Mouse (Mus musculus) midbrain, embryonic 11.5 days (tissue): ENCODE measurements around the gene Setd1a. TPM values are rescaled to one million over a fixed set of nuclear protein-coding genes. Genes with fewer than 3 reads are reported as not detected.
A peak's percentile ranks its signal among the peaks of the same experiment; 100 is the strongest.

Source experiments
- ATAC-seq: fragments of 200-750 bp; cut with Nextera tagmentation; 2 replicates; pipeline ENCODE4 v1.8.0; 2017; ENCODE audit warnings: moderate TSS enrichment, moderate library complexity; ENCODE audit not compliant: low FRiP score
- DNase-seq: peaks from one replicate; pipeline ENCODE4 v3.0.0; 2015; ENCODE audit warnings: low spot score; ENCODE audit errors: missing footprints
- H3K27ac ChIP-seq: fragments of 300-500 bp; sonication (generic); 2 replicates; pipeline ENCODE4 v1.5.1; 2014; ENCODE audit warnings: low read depth, low read length
- H3K27me3 ChIP-seq: fragments of 300-500 bp; sonication (generic); 2 replicates; pipeline ENCODE4 v1.6.1; 2014; ENCODE audit warnings: mild to moderate bottlenecking, low read length, moderate library complexity, mixed read lengths; ENCODE audit not compliant: control insufficient read depth, insufficient read depth
- H3K36me3 ChIP-seq: fragments of 300-500 bp; sonication (generic); 2 replicates; pipeline ENCODE4 v1.6.1; 2014; ENCODE audit warnings: mild to moderate bottlenecking, low read length, moderate library complexity, mixed read lengths; ENCODE audit not compliant: control insufficient read depth, insufficient read depth
- H3K4me1 ChIP-seq: fragments of 300-500 bp; sonication (generic); 2 replicates; pipeline ENCODE4 v1.6.1; 2014; ENCODE audit warnings: low read length; ENCODE audit not compliant: control insufficient read depth, insufficient read depth
- H3K4me2 ChIP-seq: fragments of 300-500 bp; sonication (generic); 2 replicates; pipeline ENCODE4 v1.6.1; 2014; ENCODE audit warnings: mild to moderate bottlenecking, moderate library complexity
- H3K4me3 ChIP-seq: fragments of 300-500 bp; sonication (generic); 2 replicates; pipeline ENCODE4 v1.5.1; 2014; ENCODE audit warnings: low read depth, low read length
- H3K9ac ChIP-seq: fragments of 300-500 bp; sonication (generic); 2 replicates; pipeline ENCODE4 v1.6.1; 2014; ENCODE audit warnings: low read length
- H3K9me3 ChIP-seq: fragments of 300-500 bp; sonication (generic); 2 replicates; pipeline ENCODE4 v1.6.1; 2016; ENCODE audit warnings: low read length; ENCODE audit not compliant: control insufficient read depth
- WGBS: fragments of 180-500 bp; shearing (Covaris S2); extraction: QIAGEN DNeasy Blood & Tissue Kit; methylation state at CpG from one replicate; pipeline ENCODE4 v1.1.7; 2014; 5-methylcytosine and 5-hydroxymethylcytosine counted together
- polyA plus RNA-seq: library from polyadenylated mRNA; unstranded; fragments of >200 nt; fragmentation: Nextera tagmentation; extraction: Ambion mirVana; gene quantifications from 2 replicates; pipeline ENCODE4 v1.2.1, GENCODE M21; 2014

The Setd1a gene
- polyA plus RNA-seq, 1 experiment from 2014 or later = 22.1 TPM

DNA sequence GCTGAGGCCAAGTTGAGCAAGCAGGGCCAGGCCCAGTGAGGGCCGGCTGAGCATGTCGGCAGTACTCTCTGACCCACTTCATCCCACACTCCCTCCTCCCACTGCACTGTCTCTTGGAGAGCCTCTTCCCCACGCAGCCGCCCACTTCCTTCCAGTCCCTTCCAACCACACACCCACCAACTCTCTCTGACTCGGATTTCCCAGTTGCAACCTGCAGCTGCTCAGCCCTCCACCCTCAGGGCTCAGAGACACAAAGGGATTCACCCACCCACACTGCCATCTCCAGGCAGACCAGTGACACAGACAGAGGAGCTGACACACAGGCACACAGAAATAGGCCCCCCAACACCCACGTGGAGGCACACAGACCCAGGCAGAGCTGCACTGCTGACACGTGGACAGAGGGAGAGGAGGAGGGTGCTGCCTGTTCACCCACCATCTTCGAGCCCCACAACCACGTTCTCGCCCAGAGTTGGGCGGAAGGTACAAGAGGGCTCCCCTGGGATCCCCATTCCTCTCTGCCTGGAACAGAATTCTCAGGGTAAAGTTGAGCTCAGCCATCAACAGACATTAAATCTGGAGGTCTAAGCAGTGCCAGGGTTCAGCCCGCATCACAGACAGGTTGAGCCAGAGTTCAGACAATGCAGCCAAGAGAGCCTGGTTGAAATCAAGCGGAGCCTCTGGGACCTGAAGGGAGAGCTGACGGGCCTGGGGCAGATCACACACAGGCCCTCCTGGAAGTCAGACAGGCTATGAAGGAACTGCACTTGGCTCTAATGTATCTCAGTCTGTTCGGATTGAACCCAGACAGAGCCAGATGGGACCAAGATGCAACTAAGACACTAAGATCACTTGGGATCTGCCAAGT lies 39.7 kb downstream of the Setd1a start:
- H3K9me3 ChIP-seq = no peaks in the 10 kb centered on the region
- no peak overlapping the region for H3K4me3 ChIP-seq
- H3K36me3 ChIP-seq = 0 out of 2 replicates have a peak, but pooled peaks cover 3% of the 10 kb centered on the region
- H3K27me3 ChIP-seq = no peaks in the 10 kb centered on the region
- H3K9ac ChIP-seq = no peak overlapping the region
- ATAC-seq (no peak), DNase-seq (peak; percentile 80)
- no peaks in the 10 kb centered on the region for H3K4me1 ChIP-seq
- no peak overlapping the region for H3K27ac ChIP-seq
- 78% methylated on average over 15 of the region's 15 CpGs for WGBS
- H3K4me2 ChIP-seq = no peak overlapping the region

DNA sequence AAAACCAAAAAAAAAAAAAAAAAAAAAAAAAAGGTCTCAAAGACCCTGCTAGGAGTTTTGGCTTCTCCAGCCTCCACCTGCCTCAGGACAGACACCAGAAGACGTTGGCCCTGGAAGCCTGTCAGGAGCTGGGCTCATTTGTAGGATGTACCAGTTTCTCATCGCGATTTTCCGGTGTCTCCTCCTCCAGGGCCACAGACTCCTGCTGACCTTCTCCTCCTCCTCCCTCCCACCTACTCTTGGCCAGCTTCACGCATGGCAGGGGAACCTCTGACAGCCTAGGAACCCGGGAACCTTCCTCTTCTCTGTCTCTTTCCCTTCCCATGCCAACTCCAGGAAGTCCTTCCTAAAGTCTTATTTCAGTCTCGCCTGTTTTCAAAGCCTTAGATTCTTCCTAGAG lies 40.6 kb downstream of the Setd1a start:
- H3K4me2 ChIP-seq = no peak overlapping the region
- H3K4me3 ChIP-seq = no peak overlapping the region
- H3K9ac ChIP-seq = no peak overlapping the region
- DNase-seq (peak; percentile 78), ATAC-seq (no peak)
- no peaks in the 10 kb centered on the region for H3K9me3 ChIP-seq
- WGBS = 79% methylated on average over 7 of the region's 7 CpGs
- 0 out of 2 replicates have a peak, but pooled peaks cover 3% of the 10 kb centered on the region for H3K36me3 ChIP-seq
- no peak overlapping the region for H3K27ac ChIP-seq
- H3K27me3 ChIP-seq = no peaks in the 10 kb centered on the region
- no peaks in the 10 kb centered on the region for H3K4me1 ChIP-seq

DNA sequence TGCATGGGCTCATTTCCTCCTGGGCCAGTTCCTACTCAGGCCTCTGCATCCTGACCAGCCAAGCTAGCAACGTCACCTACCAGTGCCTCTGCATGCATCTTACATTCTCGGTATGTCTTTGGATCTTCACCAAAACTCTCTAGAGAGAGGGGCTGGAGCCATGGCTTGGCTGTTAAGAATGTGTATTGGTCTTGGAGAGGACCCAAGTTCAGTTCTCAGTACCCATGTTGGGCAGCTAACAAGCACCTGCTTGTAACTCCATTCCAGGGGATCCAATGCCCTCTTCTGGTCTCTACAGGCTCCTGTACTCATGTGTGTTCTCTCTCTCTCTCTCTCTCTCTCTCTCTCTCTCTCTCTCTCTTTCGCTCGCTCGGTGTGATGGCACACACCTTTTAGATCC lies 41.3 kb downstream of the Setd1a start:
- Histone ChIP-seq H3K9me3 (no peaks in the 10 kb centered on the region), H3K4me3 (no peak overlapping the region), H3K36me3 (0 out of 2 replicates have a peak, but pooled peaks cover 3% of the 10 kb centered on the region), H3K9ac (no peak overlapping the region), H3K27ac (no peak overlapping the region), H3K4me1 (no peaks in the 10 kb centered on the region), H3K4me2 (no peak overlapping the region), H3K27me3 (no peaks in the 10 kb centered on the region)
- WGBS = 90% methylated on average over 5 of the region's 5 CpGs
- no peak for DNase-seq
- ATAC-seq = no peak

DNA sequence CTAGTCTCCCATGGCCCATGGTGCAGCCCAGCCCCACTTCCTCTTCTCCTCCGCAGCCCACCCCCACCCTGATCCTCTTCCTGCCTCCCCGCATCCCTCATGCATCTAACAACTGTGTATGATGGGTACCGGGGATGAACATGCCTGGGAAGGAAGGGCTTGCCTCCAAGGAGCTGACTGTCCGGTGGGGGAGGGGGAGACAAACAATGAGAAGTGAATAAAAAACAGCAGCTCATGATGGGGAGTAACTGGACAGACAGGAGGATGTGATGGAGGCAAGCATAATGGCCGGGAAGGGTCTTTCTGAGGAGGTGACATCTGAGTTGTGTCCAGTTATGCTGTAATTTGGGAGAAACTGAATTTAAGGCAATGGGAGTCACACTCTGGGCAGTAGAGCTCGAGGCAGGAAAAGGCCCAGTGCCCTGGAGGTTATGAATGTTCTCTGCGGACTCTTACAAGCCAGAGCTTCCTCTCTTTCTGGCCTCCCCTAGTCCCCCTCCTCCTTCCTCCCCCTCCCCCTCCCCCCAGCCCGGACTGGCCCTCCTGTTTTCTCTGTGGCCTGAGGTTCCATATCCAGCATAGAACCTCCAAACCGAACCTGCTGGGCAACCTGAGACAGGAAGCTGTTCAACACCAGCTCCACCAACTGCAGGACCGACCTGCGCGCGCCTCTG lies 44.5 kb downstream of the Setd1a start:
- peak; percentile 71 for DNase-seq
- Histone ChIP-seq H3K4me1 (peaks cover 11% of the 10 kb centered on the region), H3K27me3 (no peaks in the 10 kb centered on the region), H3K9me3 (no peaks in the 10 kb centered on the region), H3K27ac (no peak overlapping the region), H3K4me2 (no peak overlapping the region), H3K36me3 (no peaks in the 10 kb centered on the region), H3K9ac (no peak overlapping the region), H3K4me3 (no peak overlapping the region)
- WGBS = 77% methylated on average over 13 of the region's 13 CpGs
- no peak for ATAC-seq

GRCm38 (mm10) chr7:127822494-127822893 lies 46.0 kb downstream of the Setd1a start:
- Histone ChIP-seq H3K4me1 (peaks cover 11% of the 10 kb centered on the region), H3K4me2 (no peak overlapping the region), H3K9me3 (no peaks in the 10 kb centered on the region), H3K27ac (no peak overlapping the region), H3K4me3 (no peak overlapping the region), H3K27me3 (no peaks in the 10 kb centered on the region), H3K9ac (no peak overlapping the region), H3K36me3 (no peaks in the 10 kb centered on the region)
- 86% methylated on average over 3 of the region's 3 CpGs for WGBS
- peak; percentile 73 for DNase-seq
- ATAC-seq = no peak

DNA sequence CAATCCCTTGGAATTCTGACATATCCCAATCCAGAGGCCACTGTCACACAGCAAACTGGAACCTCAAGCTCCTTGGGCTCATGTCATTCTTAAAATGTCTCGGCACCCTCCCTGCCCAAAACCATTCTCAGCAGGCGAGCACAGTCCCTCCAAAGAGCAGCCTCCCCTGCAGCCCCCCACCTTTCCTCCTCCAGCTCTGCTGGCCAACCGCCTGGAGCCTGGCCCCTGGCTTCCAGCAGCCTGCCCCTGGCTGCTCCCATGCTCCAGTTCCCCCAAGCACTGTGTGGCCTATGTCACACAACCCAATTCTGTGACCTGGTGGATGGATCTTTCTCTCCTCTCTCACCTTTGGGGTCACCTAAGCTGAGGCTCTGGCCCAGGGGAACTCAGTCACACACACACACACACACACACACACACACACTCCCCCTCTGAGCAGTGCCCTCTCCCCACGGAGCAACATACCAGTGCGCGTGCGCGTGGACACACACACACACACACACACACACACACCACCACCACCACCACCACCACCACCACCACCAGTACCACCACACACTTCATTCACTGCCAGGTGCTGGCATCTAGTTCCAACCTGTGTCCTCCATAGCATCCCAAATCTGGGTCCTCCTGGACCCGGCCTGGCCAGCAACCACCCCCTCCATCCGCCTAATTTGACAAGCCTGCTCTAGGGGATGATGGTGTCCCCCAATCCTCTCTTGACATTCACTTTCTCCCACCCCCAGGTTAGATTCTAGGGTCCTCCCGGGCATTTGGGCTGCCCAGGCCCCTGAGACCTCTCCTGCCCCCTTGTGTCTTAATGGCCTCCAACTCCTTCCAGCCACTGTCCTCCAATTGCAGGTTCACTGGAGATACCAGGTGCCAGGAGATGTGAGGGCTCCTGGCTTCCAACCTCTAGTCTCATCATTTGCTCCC lies 47.0 kb downstream of the Setd1a start:
- DNase-seq (peak; percentile 62), ATAC-seq (no peak; the same call in 1 of the 2 replicates)
- H3K9ac ChIP-seq = peak overlapping the region; percentile 78
- no peaks in the 10 kb centered on the region for H3K36me3 ChIP-seq
- no peaks in the 10 kb centered on the region for H3K9me3 ChIP-seq
- H3K27me3 ChIP-seq = no peaks in the 10 kb centered on the region
- H3K4me1 ChIP-seq = peaks cover 11% of the 10 kb centered on the region
- H3K4me2 ChIP-seq = peak overlapping the region; percentile 61
- no peak overlapping the region for H3K27ac ChIP-seq
- peak overlapping the region; percentile 53 for H3K4me3 ChIP-seq
- 60% methylated on average over 11 of the region's 11 CpGs for WGBS

DNA sequence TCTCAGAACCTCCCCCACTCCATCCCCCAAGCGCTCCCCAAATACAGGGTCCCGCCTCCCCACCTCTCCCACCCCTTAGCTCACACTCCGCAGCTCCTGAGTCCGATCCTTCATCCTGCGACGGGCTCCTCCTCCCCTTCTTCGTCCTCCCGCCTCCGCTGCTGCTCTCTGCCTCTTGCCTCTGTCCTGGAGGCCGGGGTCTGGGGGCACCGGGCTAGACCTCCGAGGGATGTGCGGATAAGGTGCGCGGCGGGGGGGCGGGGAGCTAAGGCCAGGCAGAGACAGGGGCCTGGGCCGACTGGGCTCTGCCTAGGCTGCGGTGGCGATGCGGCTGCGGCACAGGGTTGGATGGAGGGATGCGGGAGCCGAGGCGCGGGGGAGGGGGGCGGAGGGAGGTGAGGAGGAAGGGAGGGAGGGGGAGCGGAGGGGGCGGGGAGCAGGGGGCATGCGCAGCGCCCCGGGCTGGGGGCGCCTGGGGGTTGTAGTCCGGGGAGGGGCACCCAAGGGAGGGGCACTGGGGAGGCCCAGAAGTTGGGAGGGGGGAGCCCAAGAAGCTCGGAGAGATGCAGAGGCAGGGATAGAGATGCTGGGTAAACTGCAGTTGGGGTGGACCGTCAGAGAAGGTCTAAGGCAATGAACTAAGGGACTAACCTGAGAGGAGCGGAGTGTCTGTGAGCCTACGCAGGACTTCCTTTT lies 47.9 kb downstream of the Setd1a start, which contains the start of the genes Stx4a and Stx1b:
Gene Stx4a, plus strand, starts transcription at position 119 of the 696 bp plus-strand sequence.
Gene Stx1b, minus strand, starts transcription at position 374 of the 696 bp plus-strand sequence.
- DNase-seq (peak; percentile 96), ATAC-seq (peak; percentile 92)
- Histone ChIP-seq H3K4me2 (peak within 1 kb of the TSS; percentile 61), H3K9ac (peak within 1 kb of the TSS; percentile 78), H3K9me3 (no peaks in the 10 kb centered on the region), H3K27me3 (no peaks in the 10 kb centered on the region), H3K36me3 (no peaks in the 10 kb centered on the region), H3K27ac (peak within 1 kb of the TSS; percentile 27; the same call in 1 of the 2 replicates), H3K4me1 (peaks cover 11% of the 10 kb centered on the region), H3K4me3 (peak within 1 kb of the TSS; percentile 53)
- 2% methylated on average over 30 of the region's 38 CpGs for WGBS

DNA sequence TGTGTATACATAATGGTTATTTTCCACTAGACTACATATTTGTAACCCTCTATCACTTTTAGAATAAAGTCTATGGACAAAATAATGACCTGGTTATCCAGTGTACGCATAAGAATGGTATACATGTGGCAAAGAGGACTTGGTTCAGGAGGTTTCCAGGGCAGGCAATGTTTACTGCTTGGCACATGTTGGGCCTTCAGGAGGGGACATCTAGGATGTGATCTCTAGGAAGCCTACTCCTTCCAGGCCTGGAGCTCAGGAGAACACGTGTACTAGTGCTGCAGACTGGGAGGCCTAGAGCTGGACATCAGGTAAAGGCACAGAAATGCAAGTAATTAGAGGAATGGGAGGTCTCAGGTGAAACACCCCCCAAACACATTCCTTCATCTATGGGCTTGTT lies 59.1 kb downstream of the Setd1a start:
- H3K9me3 ChIP-seq = no peaks in the 10 kb centered on the region
- H3K4me2 ChIP-seq = no peak overlapping the region
- H3K36me3 ChIP-seq = no peaks in the 10 kb centered on the region
- ATAC-seq (no peak), DNase-seq (peak; percentile 59)
- H3K27ac ChIP-seq = no peak overlapping the region
- no peak overlapping the region for H3K9ac ChIP-seq
- H3K4me3 ChIP-seq = no peak overlapping the region
- no peaks in the 10 kb centered on the region for H3K27me3 ChIP-seq
- 86% methylated on average over 2 of the region's 2 CpGs for WGBS
- H3K4me1 ChIP-seq = no peaks in the 10 kb centered on the region
